Mouse (Mus musculus) cerebellum, adult 11 months (tissue): ENCODE data around the gene Schip1.
A peak's percentile ranks its signal among the peaks of the same experiment; 100 is the strongest.

Experiments used
- DNase-seq: peaks from one replicate; pipeline ENCODE4 v3.0.0; 2022

Gene Schip1

GRCm38 (mm10) chr3:68593073-68593867, 528.7 kb downstream of the Schip1 start:
- DNase-seq, result no peak

GRCm38 (mm10) chr3:68595316-68595925, 530.8 kb downstream of the Schip1 start:
- no peak for DNase-seq

- no peak for DNase-seq
These were observed 532.3 kb downstream of the Schip1 start for GRCm38 (mm10) chr3:68596938-68597337.

GRCm38 (mm10) chr3:68602891-68603290, 538.3 kb downstream of the Schip1 start:
- no peak for DNase-seq

GRCm38 (mm10) chr3:68604467-68604866, 539.9 kb downstream of the Schip1 start:
- DNase-seq, result no peak

GRCm38 (mm10) chr3:68604962-68605361, 540.4 kb downstream of the Schip1 start:
- no peak for DNase-seq

- no peak for DNase-seq
These were observed 541.5 kb downstream of the Schip1 start for GRCm38 (mm10) chr3:68605942-68606603.

- DNase-seq, result no peak
These were observed 542.1 kb downstream of the Schip1 start for GRCm38 (mm10) chr3:68606730-68607129.

GRCm38 (mm10) chr3:68607336-68607735, 542.7 kb downstream of the Schip1 start:
- DNase-seq, result no peak

- DNase-seq, result peak; percentile 56
These were observed 544.4 kb downstream of the Schip1 start for GRCm38 (mm10) chr3:68608848-68609497.

- DNase-seq, result no peak
These were observed 545.4 kb downstream of the Schip1 start for GRCm38 (mm10) chr3:68610011-68610410.

GRCm38 (mm10) chr3:68610598-68611261, 546.1 kb downstream of the Schip1 start:
- DNase-seq, result no peak

- DNase-seq, result no peak
These were observed 550.6 kb downstream of the Schip1 start for GRCm38 (mm10) chr3:68615042-68615810.

GRCm38 (mm10) chr3:68616363-68616762, 551.8 kb downstream of the Schip1 start:
- no peak for DNase-seq

- DNase-seq, result no peak
These were observed 553.1 kb downstream of the Schip1 start for GRCm38 (mm10) chr3:68617708-68618107.

- DNase-seq, result no peak
These were observed 554.5 kb downstream of the Schip1 start for GRCm38 (mm10) chr3:68619097-68619496.

- no peak for DNase-seq
These were observed 557.4 kb downstream of the Schip1 start for GRCm38 (mm10) chr3:68621971-68622370.

- no peak for DNase-seq
These were observed 558.4 kb downstream of the Schip1 start for GRCm38 (mm10) chr3:68623036-68623435.

- no peak for DNase-seq
These were observed 559.9 kb downstream of the Schip1 start for GRCm38 (mm10) chr3:68624471-68624870.

GRCm38 (mm10) chr3:68630261-68630660, 565.7 kb downstream of the Schip1 start:
- no peak for DNase-seq

- no peak for DNase-seq
These were observed 566.2 kb downstream of the Schip1 start for GRCm38 (mm10) chr3:68630821-68631220.

GRCm38 (mm10) chr3:68632714-68633113, 568.1 kb downstream of the Schip1 start:
- no peak for DNase-seq
